Mouse (Mus musculus): ENCODE results near the gene Zic1.

DNA sequence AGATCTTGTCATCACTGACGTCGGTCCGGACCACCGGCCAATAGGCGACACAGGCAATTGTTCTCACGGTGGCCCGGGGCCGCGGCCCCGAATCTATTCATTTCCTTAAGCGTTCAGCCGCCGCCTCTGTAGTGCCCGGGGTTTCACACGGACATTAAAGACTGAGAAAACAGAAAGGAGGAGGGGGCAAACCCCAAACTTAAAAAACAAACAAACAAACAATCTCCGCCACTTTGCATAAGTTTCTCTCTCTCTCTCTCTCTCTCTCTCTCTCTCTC lies 12.2 kb upstream of the Zic1 start:
- TF ChIP-seq CTCF (IDR thresholded peaks at IDR 0.05; ENCODE audit: control insufficient read depth, insufficient read depth, insufficient read length) = no peak
- no peak for TF ChIP-seq CEBPB (IDR thresholded peaks at IDR 0.05; ENCODE audit: low read depth)
- TF ChIP-seq FOSL1 (IDR thresholded peaks at IDR 0.05; ENCODE audit: insufficient read depth, low read length, poor library complexity, severe bottlenecking) = no peak
- no peak for TF ChIP-seq MAX (IDR thresholded peaks at IDR 0.05)
- TF ChIP-seq USF1 (IDR thresholded peaks at IDR 0.05; ENCODE audit: low read depth) = no peak
- no peak for TF ChIP-seq MYOD1 (IDR thresholded peaks at IDR 0.05; ENCODE audit: control insufficient read depth, insufficient read length, low read depth)

Data from C2C12 (cell line).